Mouse (Mus musculus) forebrain, embryonic 11.5 days (tissue): ENCODE data around the gene Larp4b. TPM values are rescaled to one million over a fixed set of nuclear protein-coding genes. Genes with fewer than 3 reads are reported as not detected.

Experiments used
- ATAC-seq: fragments of 200-750 bp; cut with Nextera tagmentation; replicated peaks from 2 replicates; pipeline ENCODE4 v1.8.0; 2017; ENCODE audit warnings: moderate TSS enrichment; ENCODE audit not compliant: low FRiP score
- DNase-seq: peaks from one replicate; pipeline ENCODE4 v3.0.0-alpha.2; 2017; ENCODE audit warnings: low spot score
- H3K27ac ChIP-seq: fragments of 300-500 bp; sonication (generic); 2 replicates; pipeline ENCODE4 v1.5.1; 2014; ENCODE audit warnings: low read depth, low read length
- H3K27me3 ChIP-seq: fragments of 300-500 bp; sonication (generic); 2 replicates; pipeline ENCODE4 v1.6.1; 2014; ENCODE audit warnings: mild to moderate bottlenecking, low read length, mixed read lengths; ENCODE audit not compliant: control insufficient read depth, insufficient read depth
- H3K36me3 ChIP-seq: fragments of 300-500 bp; sonication (generic); 2 replicates; pipeline ENCODE4 v1.6.1; 2014; ENCODE audit warnings: mild to moderate bottlenecking, low read length, moderate library complexity, mixed read lengths; ENCODE audit not compliant: control insufficient read depth, insufficient read depth
- H3K4me1 ChIP-seq: fragments of 300-500 bp; sonication (generic); replicated peaks from 2 replicates; pipeline ENCODE4 v1.6.1; 2014; ENCODE audit warnings: low read length, mixed read lengths; ENCODE audit not compliant: control insufficient read depth, insufficient read depth
- H3K4me2 ChIP-seq: fragments of 300-500 bp; sonication (generic); 2 replicates; pipeline ENCODE4 v1.6.1; 2014; ENCODE audit warnings: low read depth, mild to moderate bottlenecking, low read length, moderate library complexity, mixed read lengths; ENCODE audit not compliant: severe bottlenecking
- H3K4me3 ChIP-seq: fragments of 300-500 bp; sonication (generic); 2 replicates; pipeline ENCODE4 v1.5.1; 2014; ENCODE audit warnings: low read depth, low read length
- H3K9ac ChIP-seq: fragments of 300-500 bp; sonication (generic); 2 replicates; pipeline ENCODE4 v1.6.1; 2014; ENCODE audit warnings: low read length
- H3K9me3 ChIP-seq: fragments of 300-500 bp; sonication (generic); 2 replicates; pipeline ENCODE4 v1.6.1; 2016; ENCODE audit warnings: low read length, mixed read lengths; ENCODE audit not compliant: control insufficient read depth
- WGBS: fragments of 180-500 bp; shearing (Covaris S2); extraction: QIAGEN DNeasy Blood & Tissue Kit; methylation state at CpG from one replicate; pipeline ENCODE4 v1.1.7; 2014; 5-methylcytosine and 5-hydroxymethylcytosine counted together
- polyA plus RNA-seq: library from polyadenylated mRNA; unstranded; fragments of >200 nt; fragmentation: Nextera tagmentation; extraction: Ambion mirVana; gene quantifications from 2 replicates; pipeline ENCODE4 v1.2.1, GENCODE M21; 2014

Gene Larp4b
- polyA plus RNA-seq, 1 experiment from 2014 or later, result 46.2 TPM

DNA sequence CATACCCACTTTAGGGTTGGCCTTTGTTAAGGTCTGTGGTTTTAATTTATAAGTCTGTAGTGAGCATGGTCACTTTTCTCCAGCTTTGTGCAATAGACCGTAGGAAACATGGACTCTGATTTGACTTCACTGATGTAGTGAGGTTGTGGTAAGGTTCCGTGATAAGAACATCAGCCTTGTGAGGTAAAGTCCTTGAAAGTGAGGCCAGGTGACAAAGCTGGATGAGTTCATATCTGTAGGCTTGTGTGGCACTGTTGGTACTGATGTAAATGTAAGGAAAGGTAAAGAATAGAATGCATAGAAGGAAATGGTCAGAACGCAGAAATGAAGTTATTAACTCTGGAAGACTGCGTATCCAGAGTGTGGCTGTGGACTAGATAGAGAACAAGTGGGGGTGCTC is 57.9 kb downstream of the Larp4b start:
- H3K36me3 ChIP-seq, result peaks cover 3% of the 10 kb centered on the region; the same call in 1 of the 2 replicates
- ATAC-seq (no peak), DNase-seq (no peak)
- no peak overlapping the region for H3K4me2 ChIP-seq
- H3K4me3 ChIP-seq, result no peak overlapping the region
- H3K4me1 ChIP-seq, result no peaks in the 10 kb centered on the region
- H3K9ac ChIP-seq, result no peak overlapping the region
- 95% methylated on average over 4 of the region's 4 CpGs for WGBS
- no peaks in the 10 kb centered on the region for H3K9me3 ChIP-seq
- H3K27ac ChIP-seq, result no peak overlapping the region
- H3K27me3 ChIP-seq, result no peaks in the 10 kb centered on the region

DNA sequence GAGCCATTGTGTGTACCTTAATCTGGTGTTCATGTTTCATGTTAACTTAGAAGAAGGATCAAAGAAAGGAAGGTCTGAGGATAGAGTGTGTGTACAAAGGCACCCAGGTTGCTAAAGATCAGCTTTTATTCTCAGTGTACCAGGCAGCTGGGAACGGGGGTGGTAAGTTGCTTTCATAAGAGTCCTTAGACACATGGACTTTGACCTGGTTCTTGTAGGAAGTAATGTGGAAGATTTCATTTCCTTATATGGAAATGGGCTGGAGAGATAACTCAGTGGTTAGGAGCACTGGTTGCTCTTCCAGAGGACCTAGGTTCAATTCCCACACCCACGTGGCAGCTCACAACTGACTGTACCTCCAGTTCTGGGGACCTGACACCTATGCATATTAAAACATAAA is 58.6 kb downstream of the Larp4b start:
- Histone ChIP-seq H3K27ac (no peak overlapping the region), H3K9ac (no peak overlapping the region), H3K36me3 (peaks cover 3% of the 10 kb centered on the region; the same call in 1 of the 2 replicates), H3K27me3 (no peaks in the 10 kb centered on the region), H3K9me3 (no peaks in the 10 kb centered on the region), H3K4me1 (no peaks in the 10 kb centered on the region), H3K4me3 (no peak overlapping the region), H3K4me2 (no peak overlapping the region)
- 93% methylated on average over 2 of the region's 2 CpGs for WGBS
- DNase-seq (no peak), ATAC-seq (no peak)

DNA sequence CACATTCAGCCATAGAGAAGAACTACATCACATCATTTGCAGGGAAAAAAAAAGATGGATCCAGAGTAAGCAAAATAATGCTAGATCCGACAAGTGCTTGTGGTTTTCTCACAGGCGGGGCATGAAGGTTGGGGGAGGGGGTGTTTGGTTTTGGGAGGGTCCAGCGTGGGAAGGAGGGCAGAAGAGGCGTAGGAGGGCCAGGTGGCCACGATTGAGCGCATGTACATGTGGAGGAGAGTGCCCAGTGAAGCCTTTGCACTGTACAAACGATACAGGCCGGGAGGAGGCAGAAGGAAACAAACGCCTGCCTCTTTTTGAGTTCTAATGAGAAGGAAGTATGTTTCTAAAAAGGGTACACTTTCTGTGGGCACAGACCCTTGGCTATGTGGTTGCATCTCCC is 60.1 kb downstream of the Larp4b start:
- DNase-seq, result no peak
- Histone ChIP-seq H3K4me2 (no peak overlapping the region), H3K4me3 (no peak overlapping the region), H3K27me3 (no peaks in the 10 kb centered on the region), H3K4me1 (no peaks in the 10 kb centered on the region), H3K27ac (no peak overlapping the region), H3K9ac (no peak overlapping the region), H3K36me3 (peaks cover 3% of the 10 kb centered on the region; the same call in 1 of the 2 replicates), H3K9me3 (no peaks in the 10 kb centered on the region)
- no peak for ATAC-seq
- WGBS, result 90% methylated on average over 9 of the region's 9 CpGs

DNA sequence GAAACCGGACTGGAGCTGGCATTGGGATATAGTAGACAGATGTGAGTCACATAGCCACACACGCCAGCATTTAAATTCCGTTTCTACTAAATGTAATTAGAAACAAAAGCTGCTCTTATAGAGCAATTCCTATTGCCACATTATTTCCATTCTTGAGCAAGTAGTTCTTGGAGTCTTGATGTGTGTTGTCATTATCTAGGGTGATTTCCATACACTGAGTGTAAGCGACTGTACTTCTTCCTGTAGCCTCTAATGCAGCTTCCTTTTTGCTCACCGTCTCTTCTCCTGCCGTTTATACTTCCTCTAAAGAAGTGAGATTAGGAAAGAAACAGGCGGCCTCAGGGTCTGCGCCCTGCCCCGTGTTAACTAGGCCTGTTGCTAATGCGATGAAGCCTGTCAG is 65.6 kb downstream of the Larp4b start:
- Histone ChIP-seq H3K9ac (no peak overlapping the region), H3K27ac (no peak overlapping the region), H3K9me3 (no peaks in the 10 kb centered on the region), H3K27me3 (no peaks in the 10 kb centered on the region), H3K4me2 (no peak overlapping the region), H3K36me3 (no peaks in the 10 kb centered on the region; the same call in none of the 2 replicates), H3K4me3 (no peak overlapping the region), H3K4me1 (no peaks in the 10 kb centered on the region)
- ATAC-seq, result no peak
- 93% methylated on average over 10 of the region's 10 CpGs for WGBS
- DNase-seq, result no peak

DNA sequence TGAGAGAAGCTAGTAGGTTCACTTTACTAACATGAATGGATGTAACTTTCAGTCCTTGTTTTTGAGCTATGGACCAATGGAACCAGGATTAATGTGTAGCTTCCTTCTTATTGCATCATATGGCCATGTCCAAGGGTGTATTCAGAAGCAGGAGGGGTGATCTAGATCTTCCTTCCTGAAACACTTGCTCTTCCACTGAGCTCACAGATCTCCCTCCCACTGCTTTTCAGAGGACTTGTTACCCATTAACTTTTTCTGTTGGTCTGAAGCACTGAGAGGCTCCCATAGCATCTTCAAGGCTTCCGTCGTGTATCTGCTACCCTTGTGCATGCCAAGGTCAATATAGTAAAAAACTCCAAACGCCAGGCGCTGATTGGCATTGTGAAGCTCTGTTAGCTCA is 69.2 kb downstream of the Larp4b start:
- Histone ChIP-seq H3K36me3 (no peaks in the 10 kb centered on the region; the same call in none of the 2 replicates), H3K4me2 (no peak overlapping the region), H3K27ac (no peak overlapping the region), H3K4me3 (no peak overlapping the region), H3K9me3 (no peaks in the 10 kb centered on the region), H3K4me1 (no peaks in the 10 kb centered on the region), H3K9ac (no peak overlapping the region), H3K27me3 (no peaks in the 10 kb centered on the region)
- ATAC-seq (no peak), DNase-seq (no peak)
- WGBS, result 96% methylated on average over 4 of the region's 4 CpGs

DNA sequence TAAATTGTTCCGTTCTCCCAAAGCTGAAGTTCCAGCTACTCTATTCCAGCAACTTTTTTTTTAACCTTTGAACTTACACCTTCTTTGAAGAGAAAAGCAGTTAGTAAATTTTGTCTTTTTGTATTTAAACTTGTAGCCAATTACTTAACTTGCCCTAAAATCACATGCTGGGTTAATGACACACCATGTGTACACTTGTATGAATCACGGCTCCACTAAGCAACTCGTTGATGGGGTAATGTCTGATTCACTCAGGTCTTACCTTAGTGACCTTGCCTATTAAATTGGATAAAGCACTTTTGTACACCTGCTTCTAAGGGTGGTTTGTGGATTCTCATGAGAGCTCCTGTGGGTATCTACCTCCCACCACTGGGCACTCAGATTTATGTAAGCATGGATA is 74.2 kb downstream of the Larp4b start:
- H3K27me3 ChIP-seq, result no peaks in the 10 kb centered on the region
- H3K9me3 ChIP-seq, result no peaks in the 10 kb centered on the region
- no peak overlapping the region for H3K4me3 ChIP-seq
- DNase-seq, result no peak
- no peak overlapping the region for H3K4me2 ChIP-seq
- H3K4me1 ChIP-seq, result no peaks in the 10 kb centered on the region
- 86% methylated on average over 3 of the region's 3 CpGs for WGBS
- no peak for ATAC-seq
- no peak overlapping the region for H3K27ac ChIP-seq
- no peak overlapping the region for H3K9ac ChIP-seq
- peaks cover 4% of the 10 kb centered on the region for H3K36me3 ChIP-seq

DNA sequence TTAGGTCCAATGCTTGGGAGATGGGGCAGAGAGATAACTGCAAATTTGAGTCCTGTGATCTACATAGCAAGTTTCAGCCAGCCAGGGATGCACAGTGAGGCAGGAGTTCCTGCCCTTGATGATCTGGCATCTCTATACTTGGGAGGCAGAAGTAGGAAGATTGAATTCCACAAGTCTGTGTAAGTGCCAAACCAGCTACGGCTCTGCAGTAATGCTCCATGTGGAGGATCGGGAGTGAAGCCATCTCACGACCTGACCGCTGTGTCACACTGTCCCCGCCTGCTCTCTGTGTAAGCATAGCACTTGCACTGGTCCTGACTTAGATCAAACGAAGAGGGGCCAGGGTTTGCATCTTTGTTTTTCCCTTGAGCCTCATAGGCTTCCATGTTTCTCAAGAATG is 75.9 kb downstream of the Larp4b start:
- H3K27ac ChIP-seq, result no peak overlapping the region
- no peaks in the 10 kb centered on the region for H3K4me1 ChIP-seq
- WGBS, result 93% methylated on average over 6 of the region's 6 CpGs
- H3K9me3 ChIP-seq, result no peaks in the 10 kb centered on the region
- no peak overlapping the region for H3K4me2 ChIP-seq
- no peak overlapping the region for H3K9ac ChIP-seq
- H3K4me3 ChIP-seq, result no peak overlapping the region
- ATAC-seq (no peak), DNase-seq (no peak)
- H3K27me3 ChIP-seq, result no peaks in the 10 kb centered on the region
- H3K36me3 ChIP-seq, result peaks cover 4% of the 10 kb centered on the region

DNA sequence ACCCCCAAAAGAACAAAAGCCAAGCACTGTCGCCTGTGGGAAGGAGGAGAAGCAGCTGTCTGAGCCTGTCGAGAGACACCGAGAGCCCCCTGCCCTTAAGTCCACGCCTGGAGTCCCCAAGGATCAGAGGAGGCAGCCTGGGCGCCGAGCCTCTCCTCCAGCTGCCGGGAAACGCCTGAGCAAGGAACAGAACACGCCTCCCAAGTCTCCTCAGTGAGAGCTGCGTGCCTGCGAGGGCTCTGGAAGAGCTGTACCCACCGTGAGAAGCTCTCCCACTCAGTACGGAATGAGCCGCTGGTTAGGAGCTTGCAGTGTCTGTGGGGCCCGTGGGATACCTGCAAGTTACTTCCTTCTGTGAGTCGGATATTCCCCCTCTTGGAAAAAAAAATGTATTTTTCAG is 77.0 kb downstream of the Larp4b start:
- H3K27ac ChIP-seq, result no peak overlapping the region
- WGBS, result 87% methylated on average over 16 of the region's 16 CpGs
- DNase-seq, result no peak
- no peaks in the 10 kb centered on the region for H3K9me3 ChIP-seq
- no peaks in the 10 kb centered on the region for H3K27me3 ChIP-seq
- H3K4me1 ChIP-seq, result no peaks in the 10 kb centered on the region
- no peak overlapping the region for H3K9ac ChIP-seq
- no peak for ATAC-seq
- H3K4me3 ChIP-seq, result no peak overlapping the region
- peaks cover 4% of the 10 kb centered on the region for H3K36me3 ChIP-seq
- no peak overlapping the region for H3K4me2 ChIP-seq

DNA sequence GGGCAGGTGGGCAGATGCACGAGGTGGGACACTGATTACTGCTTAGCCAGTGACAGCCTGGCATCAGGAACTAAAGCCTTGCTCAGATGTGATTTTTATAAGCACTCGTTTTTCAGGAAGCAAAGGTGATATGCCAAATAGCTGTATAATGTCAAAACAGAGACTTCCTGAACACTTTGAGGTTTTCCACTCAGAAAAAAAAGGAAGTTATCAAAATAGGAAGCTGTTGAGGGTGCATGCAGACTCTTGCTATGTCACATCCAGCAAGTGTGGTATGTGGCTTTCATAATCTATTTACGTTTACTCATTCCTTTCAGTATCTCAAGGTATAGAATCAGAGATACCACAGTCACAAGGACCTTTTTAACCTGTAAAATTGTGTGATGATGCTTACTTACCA is 79.7 kb downstream of the Larp4b start:
- H3K4me2 ChIP-seq, result no peak overlapping the region
- peaks cover 4% of the 10 kb centered on the region for H3K36me3 ChIP-seq
- WGBS, result 90% methylated on average over 3 of the region's 3 CpGs
- no peak overlapping the region for H3K9ac ChIP-seq
- no peak overlapping the region for H3K4me3 ChIP-seq
- H3K9me3 ChIP-seq, result no peaks in the 10 kb centered on the region
- DNase-seq, result no peak
- no peaks in the 10 kb centered on the region for H3K27me3 ChIP-seq
- no peak for ATAC-seq
- H3K4me1 ChIP-seq, result no peaks in the 10 kb centered on the region
- H3K27ac ChIP-seq, result no peak overlapping the region
